Mouse (Mus musculus) gonadal fat pad, adult 2 months (tissue): ENCODE measurements at regions not wholly inside any gene's neighbourhood (a gene's known extent, or its start where the extent isn't known, plus 50 kb on each side); places are given as distances from the start of the nearest gene placed in this dataset.
"Not testable (repeated sequence)": the region's sequence is repeated elsewhere in the genome, so short reads cannot be mapped to it uniquely, and the experiment has no call there.

Experiments used
- DNase-seq: peaks from one replicate; pipeline ENCODE4 v3.0.0-alpha.2; 2012; ENCODE audit warnings: low read depth

GRCm38 (mm10) chr10:30470831-30471230 lies 129.7 kb downstream of the Trmt11 start:
- DNase-seq = no peak

- DNase-seq = no peak
Observed at GRCm38 (mm10) chr10:30450616-30451015, 149.9 kb downstream of the Trmt11 start.

GRCm38 (mm10) chr10:30447057-30447456 lies 153.5 kb downstream of the Trmt11 start:
- no peak for DNase-seq

GRCm38 (mm10) chr10:30446572-30446971 lies 154.0 kb downstream of the Trmt11 start:
- no peak for DNase-seq

DNA sequence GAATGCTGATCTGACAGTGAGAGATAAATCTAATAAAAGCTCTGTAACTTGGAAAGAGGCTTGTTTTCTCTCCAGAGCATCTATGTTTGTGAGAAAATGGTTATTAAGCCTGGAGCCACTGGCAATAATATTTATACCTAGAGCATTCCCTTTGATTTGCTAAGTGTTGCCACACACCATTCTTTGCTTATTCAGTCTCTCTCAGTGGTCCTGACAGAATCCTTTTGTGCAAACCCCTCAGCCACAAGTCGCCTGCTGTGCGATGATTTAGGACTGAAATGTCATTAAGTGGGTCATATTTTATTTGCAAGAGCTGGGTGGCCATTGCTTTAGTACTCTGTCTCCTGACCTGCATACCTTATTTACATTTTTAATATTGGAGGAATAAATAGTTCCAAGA lies 160.7 kb downstream of the Trmt11 start:
- DNase-seq = no peak

DNA sequence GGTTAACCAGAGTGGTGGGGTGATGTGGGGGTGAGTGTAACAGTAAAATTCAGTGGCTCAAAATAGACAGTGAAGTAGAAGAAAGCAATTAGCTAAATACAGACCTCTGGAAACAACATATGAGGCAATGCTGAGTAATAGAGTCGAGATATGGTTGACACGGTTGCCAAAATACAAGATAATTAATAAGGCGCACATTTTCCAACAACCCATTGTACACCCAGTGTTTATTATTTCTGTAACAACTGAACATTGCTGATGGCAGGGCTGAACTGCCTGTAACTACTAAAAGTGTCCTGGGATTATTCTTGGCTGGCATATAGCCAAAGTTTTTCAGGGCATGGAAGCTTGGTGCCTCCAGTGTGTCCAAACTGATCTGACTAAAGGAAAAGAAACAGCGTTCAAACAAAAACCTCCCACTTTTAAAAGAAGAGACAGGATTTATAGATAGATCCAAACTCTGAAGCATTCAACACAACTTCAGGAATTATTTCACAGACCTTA lies 174.1 kb downstream of the Trmt11 start:
- DNase-seq = no peak

GRCm38 (mm10) chr10:30419391-30420043 lies 181.0 kb downstream of the Trmt11 start:
- no peak for DNase-seq

GRCm38 (mm10) chr10:30416314-30416713 lies 184.2 kb downstream of the Trmt11 start:
- DNase-seq = no peak

DNA sequence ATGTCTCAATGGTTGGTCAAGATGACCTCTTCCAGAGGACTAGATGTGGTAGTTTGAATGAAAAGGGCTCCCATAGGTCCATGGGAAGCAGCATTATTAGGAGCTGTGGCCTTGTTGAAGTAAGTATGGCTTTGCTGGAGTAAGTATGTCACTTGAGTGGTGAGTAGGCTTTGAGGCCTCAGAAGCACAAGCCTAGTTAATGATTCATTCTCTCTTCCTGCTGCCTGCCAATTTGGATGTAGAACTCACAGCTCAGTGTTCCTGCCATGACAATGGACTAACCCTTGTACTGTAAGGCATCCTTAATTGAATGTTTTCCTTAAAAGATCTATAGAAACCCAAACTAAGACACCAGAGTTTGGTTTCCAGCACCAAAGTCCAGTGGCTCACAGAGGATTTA lies 188.8 kb downstream of the Trmt11 start:
- DNase-seq = no peak

DNA sequence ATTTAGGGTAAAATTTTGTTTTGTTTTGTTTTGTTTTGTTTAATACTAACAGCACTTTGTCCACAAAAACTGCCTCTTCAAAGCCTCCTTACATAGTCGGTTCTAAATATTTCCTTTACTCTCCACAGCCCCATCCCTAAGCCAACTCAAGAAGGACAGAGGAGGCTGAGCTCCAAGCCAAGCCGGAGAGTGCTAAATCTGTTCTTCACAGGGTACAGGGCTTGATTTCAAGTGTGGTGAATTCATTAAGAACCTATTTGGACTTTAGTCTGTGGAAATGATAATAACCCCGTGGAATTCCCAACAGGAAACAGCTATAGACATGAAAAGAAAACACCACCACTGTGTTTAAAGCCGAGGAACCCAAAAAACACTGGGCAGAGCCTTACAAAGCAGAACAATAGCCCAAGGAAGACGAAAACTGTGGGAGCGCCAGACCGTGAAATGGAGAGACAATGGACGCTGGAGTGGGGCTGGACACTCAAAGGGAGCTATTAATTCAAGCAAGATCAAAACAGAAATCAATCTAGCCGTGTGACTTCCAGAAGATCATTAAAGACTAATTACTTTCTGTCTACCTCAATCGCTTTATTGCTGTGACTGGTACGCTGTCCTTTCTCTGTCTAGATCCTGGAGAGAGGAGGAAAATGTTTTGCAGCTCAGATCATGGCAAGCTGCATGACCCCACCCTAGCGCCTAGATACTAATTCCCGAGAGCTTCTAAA lies 194.7 kb downstream of the Trmt11 start:
- no peak for DNase-seq

- DNase-seq = no peak
Observed at GRCm38 (mm10) chr10:30370542-30370941, 170.2 kb upstream of the Cenpw start.

DNA sequence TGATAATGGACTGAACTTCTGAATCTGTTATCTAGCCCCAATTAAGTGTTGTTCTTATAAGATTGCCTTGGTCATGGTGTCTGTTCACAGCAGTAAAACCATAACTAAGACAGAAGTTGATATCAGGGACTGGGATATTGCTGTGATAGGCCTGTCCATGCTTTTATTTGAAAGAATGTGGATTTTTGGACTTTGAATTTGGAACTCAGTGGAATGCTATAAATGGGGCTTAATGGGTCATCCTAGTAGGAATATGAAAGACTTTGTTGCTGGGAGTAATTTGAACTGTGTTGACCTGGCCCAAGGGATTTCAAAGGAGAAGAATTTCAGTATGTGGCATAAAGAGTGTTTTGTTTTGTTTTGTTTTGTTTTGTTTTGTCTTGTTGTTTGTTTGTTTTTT lies 160.5 kb upstream of the Cenpw start:
- DNase-seq = not testable (repeated sequence)

GRCm38 (mm10) chr10:30359051-30359450 lies 158.7 kb upstream of the Cenpw start:
- DNase-seq = no peak

- no peak for DNase-seq
Observed at GRCm38 (mm10) chr10:30342965-30343478, 142.7 kb upstream of the Cenpw start.

DNA sequence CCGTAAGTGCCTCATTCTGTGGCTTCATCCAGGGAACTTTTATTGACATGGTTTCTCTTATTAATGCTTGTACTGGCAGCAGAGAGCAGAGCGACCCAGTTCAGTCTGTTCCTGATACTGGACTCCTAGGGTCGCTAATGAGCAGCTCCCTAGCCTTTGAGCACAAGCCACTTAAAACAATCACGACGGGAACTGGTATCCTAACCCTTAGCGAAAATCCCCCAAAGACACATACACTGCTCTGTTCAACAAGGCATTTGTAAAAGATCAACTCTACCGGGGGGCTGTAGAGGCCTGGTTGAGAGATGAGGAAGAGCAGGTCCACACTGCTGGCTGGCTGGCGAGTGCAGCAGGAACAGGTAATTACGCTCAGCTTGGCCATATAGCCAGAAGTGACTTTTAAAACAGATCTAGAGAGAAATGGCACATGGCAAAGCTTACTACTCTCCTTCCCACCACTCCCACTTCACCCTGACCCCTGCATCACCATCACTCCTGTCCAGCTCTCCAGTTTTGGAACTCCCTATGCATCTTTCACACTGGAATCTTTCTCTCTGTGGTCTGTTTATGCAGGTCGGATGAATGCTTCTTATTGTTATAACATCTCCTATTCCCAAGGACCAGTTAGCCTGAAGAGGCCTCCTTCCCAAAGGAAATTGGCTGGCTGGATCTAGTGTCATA lies 128.1 kb upstream of the Cenpw start:
- DNase-seq = no peak

DNA sequence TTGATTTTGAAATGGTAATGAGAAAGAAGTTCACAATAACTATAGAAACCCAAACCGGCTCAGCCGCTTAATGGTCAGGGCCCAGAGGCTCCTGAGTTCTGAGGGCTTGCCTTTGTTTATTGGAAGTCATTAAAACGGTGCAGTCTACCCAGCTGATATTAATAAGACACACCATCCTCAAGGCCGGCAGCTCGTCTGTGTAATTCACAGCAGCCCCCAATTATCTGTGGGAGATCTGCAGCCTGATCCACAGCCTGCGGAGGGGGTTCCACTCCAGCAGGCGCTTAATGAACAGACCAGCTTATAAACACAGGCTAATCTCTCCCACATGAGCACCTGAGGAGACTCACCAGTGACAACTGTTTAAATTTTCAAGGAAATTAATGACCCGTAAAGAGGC lies 127.5 kb upstream of the Cenpw start:
- no peak for DNase-seq

DNA sequence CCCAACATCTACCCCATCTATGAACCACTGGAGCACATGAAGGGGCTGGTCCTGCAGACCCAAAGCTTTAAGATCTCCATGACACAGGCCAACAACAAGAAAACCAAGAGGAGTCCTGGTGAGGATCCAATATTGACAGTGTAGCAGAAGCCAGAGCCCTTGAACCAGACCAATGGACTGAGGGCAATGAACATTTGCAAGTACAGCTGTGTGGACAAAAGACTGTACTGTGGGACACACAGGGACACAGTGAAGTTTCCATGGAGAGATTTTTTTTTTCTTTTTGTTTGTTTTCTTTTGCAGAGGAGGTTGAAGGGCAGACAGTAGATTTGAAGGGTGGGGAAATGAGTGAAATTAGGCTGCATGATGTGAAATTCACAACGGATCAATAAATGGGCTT lies 126.5 kb upstream of the Cenpw start:
- no peak for DNase-seq

DNA sequence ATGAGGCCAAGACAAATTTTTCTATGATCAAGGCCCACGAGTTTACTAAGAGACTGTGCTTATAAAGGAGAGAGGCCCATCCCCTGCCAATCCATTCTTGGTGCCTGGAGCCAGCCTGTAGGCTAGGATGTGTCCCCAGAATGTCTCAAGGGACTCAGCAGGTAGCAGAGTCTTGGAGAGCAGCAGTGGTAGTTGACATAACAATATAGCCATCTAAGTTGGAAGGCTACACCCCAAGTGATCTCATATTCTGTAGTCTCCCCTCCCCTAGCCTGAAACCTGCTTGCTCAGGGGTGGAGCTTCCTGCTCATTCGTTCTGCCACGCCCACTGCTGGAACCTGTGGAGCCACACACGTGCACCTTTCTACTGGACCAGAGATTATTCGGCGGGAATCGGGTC lies 95.5 kb upstream of the Cenpw start:
- DNase-seq = not testable (repeated sequence)

DNA sequence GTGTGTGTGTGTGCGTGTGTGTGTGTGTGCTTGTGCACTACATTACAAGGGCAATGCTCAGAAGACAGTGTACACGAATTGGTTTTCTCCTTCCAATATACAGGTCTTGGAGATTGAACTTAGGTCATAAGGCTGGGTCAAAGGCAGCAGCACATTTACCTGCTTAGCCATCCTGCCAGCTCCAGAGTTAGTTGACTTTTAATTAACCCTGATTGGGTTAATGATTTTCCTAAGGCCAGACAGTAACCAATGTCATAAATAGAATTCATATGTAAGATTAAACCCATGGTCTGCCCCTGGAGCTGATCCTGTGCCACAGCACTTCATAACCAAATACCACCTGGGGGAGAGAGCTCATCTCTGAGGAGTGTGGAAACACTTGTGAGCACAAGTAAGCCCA lies 81.3 kb upstream of the Cenpw start:
- DNase-seq = no peak

DNA sequence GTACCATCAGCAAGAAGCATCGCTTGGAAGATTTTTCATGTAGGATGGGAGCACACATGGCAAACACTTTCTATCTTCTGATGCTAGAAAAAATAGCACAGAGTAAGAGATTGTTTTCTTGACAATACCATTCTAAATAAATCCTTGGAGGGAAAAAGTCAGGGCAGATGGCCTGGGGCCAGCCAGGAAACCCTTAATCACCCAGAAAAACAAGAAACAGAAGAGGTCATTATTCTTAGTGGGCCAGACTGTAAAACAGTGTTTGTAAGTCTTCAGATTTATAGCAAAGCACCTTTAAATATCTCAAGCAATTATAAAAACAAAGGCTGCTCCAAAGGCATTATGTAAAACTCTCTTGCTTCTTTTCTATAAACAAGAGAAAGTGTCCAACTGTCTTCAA lies 80.1 kb upstream of the Cenpw start:
- DNase-seq = no peak

GRCm38 (mm10) chr10:30279978-30280377 lies 79.6 kb upstream of the Cenpw start:
- DNase-seq = no peak

DNA sequence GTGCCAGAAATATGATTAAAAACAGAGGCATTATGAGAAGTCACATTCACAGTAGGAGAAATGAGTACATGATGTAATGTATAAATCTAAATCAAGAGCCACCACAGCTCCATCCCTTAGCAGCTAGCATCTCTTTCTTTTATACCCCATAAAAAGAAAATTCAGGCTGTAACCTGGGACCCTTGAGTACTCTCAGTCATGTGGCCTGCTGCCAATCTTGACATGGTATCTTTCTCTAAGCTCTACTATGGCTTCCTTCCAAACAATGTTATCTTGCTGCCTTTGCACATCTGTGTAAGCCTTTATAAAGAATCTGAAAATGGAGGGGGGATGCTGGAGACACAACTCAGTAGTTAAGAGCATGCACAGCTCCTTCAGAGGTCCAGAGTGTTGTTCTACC lies 78.6 kb upstream of the Cenpw start:
- no peak for DNase-seq

GRCm38 (mm10) chr10:30265129-30265528 lies 64.8 kb upstream of the Cenpw start:
- no peak for DNase-seq
